Mouse (Mus musculus) midbrain, embryonic 12.5 days (tissue): ENCODE measurements around the gene Smad3. TPM values are rescaled to one million over a fixed set of nuclear protein-coding genes. Genes with fewer than 3 reads are reported as not detected.

ENCODE experiments used
- ATAC-seq: fragments of 200-750 bp; cut with Nextera tagmentation; 2 replicates; pipeline ENCODE4 v1.8.0; 2017; ENCODE audit warnings: low read depth, moderate TSS enrichment, moderate library complexity; ENCODE audit not compliant: low FRiP score
- H3K27ac ChIP-seq: fragments of 300-500 bp; sonication (generic); replicated peaks from 2 replicates; pipeline ENCODE4 v1.5.1; 2016; ENCODE audit warnings: mild to moderate bottlenecking
- H3K27me3 ChIP-seq: fragments of 300-500 bp; sonication (generic); 2 replicates; pipeline ENCODE4 v1.6.1; 2016; ENCODE audit warnings: mild to moderate bottlenecking
- H3K36me3 ChIP-seq: fragments of 300-500 bp; sonication (generic); 2 replicates; pipeline ENCODE4 v1.6.1; 2016
- H3K4me1 ChIP-seq: fragments of 300-500 bp; sonication (generic); 2 replicates; pipeline ENCODE4 v1.6.1; 2016
- H3K4me2 ChIP-seq: fragments of 300-500 bp; sonication (generic); replicated peaks from 2 replicates; pipeline ENCODE4 v1.6.1; 2016; ENCODE audit warnings: mild to moderate bottlenecking, moderate library complexity
- H3K4me3 ChIP-seq: fragments of 300-500 bp; sonication (generic); 2 replicates; pipeline ENCODE4 v1.5.1; 2016; ENCODE audit warnings: mild to moderate bottlenecking
- H3K9ac ChIP-seq: fragments of 300-500 bp; sonication (generic); replicated peaks from 2 replicates; pipeline ENCODE4 v1.6.1; 2016; ENCODE audit warnings: mild to moderate bottlenecking, moderate library complexity
- H3K9me3 ChIP-seq: fragments of 300-500 bp; sonication (generic); 2 replicates; pipeline ENCODE4 v1.6.1; 2016; ENCODE audit warnings: mild to moderate bottlenecking
- WGBS: fragments of 180-500 bp; shearing (Covaris S2); methylation state at CpG from one replicate; pipeline ENCODE4 v1.1.7; 2016; 5-methylcytosine and 5-hydroxymethylcytosine counted together
- polyA plus RNA-seq: library from polyadenylated mRNA; unstranded; fragments of >200 nt; fragmentation: Nextera tagmentation; extraction: Ambion mirVana; gene quantifications from 2 replicates; pipeline ENCODE4 v1.2.1, GENCODE M21; 2016

Smad3 gene
- polyA plus RNA-seq, 1 experiment from 2014 or later: 31.2 TPM

GRCm38 (mm10) chr9:63742318-63742717 is 15.5 kb downstream of the Smad3 start:
- Histone ChIP-seq H3K9ac (no peak overlapping the region), H3K4me2 (no peak overlapping the region), H3K4me3 (no peak overlapping the region), H3K4me1 (peaks cover 43% of the 10 kb centered on the region), H3K27ac (no peak overlapping the region), H3K9me3 (no peaks in the 10 kb centered on the region), H3K27me3 (0 out of 2 replicates have a peak, but pooled peaks cover 5% of the 10 kb centered on the region), H3K36me3 (0 out of 2 replicates have a peak, but pooled peaks cover 9% of the 10 kb centered on the region)
- ATAC-seq: no peak
- WGBS: 61% methylated on average over 3 of the region's 3 CpGs

DNA sequence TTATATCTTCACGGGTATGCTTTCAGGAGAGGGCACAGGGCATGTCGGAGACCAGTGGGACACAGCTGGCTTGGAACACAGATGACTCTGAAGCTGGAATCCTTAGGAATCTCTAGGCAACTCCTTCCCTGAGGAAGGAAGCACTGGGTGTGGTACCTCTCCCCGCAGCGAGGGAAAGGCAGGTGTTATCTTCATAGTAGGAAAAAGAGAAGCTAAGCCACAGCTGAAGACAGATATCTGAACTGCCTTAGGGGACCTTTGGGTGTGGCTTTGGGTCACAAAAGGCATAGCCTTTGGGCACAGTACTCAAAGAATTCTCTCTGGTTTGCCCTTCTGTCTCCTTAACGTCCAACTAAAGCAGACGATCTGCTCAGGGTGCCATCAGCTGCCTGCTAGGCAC is 16.0 kb downstream of the Smad3 start:
- Histone ChIP-seq H3K4me3 (no peak overlapping the region), H3K9me3 (no peaks in the 10 kb centered on the region), H3K4me2 (no peak overlapping the region), H3K27me3 (0 out of 2 replicates have a peak, but pooled peaks cover 2% of the 10 kb centered on the region), H3K9ac (no peak overlapping the region), H3K36me3 (0 out of 2 replicates have a peak, but pooled peaks cover 9% of the 10 kb centered on the region), H3K4me1 (peaks cover 41% of the 10 kb centered on the region), H3K27ac (no peak overlapping the region)
- 78% methylated on average over 6 of the region's 6 CpGs for WGBS
- no peak for ATAC-seq

- no peaks in the 10 kb centered on the region for H3K27me3 ChIP-seq
- H3K4me1 ChIP-seq: peaks cover 39% of the 10 kb centered on the region
- H3K4me3 ChIP-seq: no peak overlapping the region
- 0 out of 2 replicates have a peak, but pooled peaks cover 9% of the 10 kb centered on the region for H3K36me3 ChIP-seq
- H3K4me2 ChIP-seq: no peak overlapping the region
- H3K9me3 ChIP-seq: no peaks in the 10 kb centered on the region
- 86% methylated on average over 10 of the region's 10 CpGs for WGBS
- no peak overlapping the region for H3K9ac ChIP-seq
- H3K27ac ChIP-seq: no peak overlapping the region
- ATAC-seq: no peak
Observed at GRCm38 (mm10) chr9:63740320-63740841, 17.4 kb downstream of the Smad3 start.

- H3K4me3 ChIP-seq: no peak overlapping the region
- H3K36me3 ChIP-seq: 0 out of 2 replicates have a peak, but pooled peaks cover 9% of the 10 kb centered on the region
- ATAC-seq: no peak
- H3K27me3 ChIP-seq: no peaks in the 10 kb centered on the region
- no peak overlapping the region for H3K4me2 ChIP-seq
- H3K9me3 ChIP-seq: no peaks in the 10 kb centered on the region
- H3K9ac ChIP-seq: no peak overlapping the region
- no peak overlapping the region for H3K27ac ChIP-seq
- 85% methylated on average over 11 of the region's 11 CpGs for WGBS
- peaks cover 42% of the 10 kb centered on the region for H3K4me1 ChIP-seq
Observed at GRCm38 (mm10) chr9:63738830-63739229, 19.0 kb downstream of the Smad3 start.

DNA sequence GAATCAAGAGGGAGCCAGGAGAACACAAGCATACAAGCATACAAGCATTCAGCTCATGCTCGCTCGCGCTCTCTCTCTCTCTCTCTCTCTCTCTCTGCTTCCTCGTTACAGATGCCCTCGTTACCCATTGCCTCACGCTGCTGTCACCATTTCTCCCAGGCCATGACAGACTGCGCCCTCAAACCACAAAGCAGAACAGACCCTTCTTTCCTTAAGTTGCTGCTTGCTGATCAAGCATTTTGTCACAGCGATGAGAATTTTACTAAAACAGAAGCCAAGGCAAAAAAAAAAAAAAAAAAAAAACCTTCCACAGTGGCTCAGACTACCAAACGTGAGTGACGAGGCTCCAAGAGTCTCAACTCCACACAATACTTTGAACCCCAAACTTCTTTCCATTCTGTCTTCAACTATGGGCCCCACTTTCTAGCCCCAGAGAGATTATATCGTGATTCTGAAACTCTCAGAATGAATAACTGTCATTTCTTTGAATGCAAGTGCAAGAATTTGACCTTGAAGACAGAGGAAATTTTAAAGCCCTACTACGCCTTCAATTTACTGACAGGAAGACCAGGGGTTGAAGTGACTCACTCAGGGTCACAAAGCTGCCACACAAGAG is 19.6 kb downstream of the Smad3 start:
- no peak for ATAC-seq
- Histone ChIP-seq H3K27ac (no peak overlapping the region), H3K4me3 (no peak overlapping the region), H3K36me3 (0 out of 2 replicates have a peak, but pooled peaks cover 9% of the 10 kb centered on the region), H3K9ac (no peak overlapping the region), H3K4me2 (no peak overlapping the region), H3K27me3 (no peaks in the 10 kb centered on the region), H3K9me3 (no peaks in the 10 kb centered on the region), H3K4me1 (peaks cover 36% of the 10 kb centered on the region)
- 81% methylated on average over 12 of the region's 12 CpGs for WGBS

DNA sequence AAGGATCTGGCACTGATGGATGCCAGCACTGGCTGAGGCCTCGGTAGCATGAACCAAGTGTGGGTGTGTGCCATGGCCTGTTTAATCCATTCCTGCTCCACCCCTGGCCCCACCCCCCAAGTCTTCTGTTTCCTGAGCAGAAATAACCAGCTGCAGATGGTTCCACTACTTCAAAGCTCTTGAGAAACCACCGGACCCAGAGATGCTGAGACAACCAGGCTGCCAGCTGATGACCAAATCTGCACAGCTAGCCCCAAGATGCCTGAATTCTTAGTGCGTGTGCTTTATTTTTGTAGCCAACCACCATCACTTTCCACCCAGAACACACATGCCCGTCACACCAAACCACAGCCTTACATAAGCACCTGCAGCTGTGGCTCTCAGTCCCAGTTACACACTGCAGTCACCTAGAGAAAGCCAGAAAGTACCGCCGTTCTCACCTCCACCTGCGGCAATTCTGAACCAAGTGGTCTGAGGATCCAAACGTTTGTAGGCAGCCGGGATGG is 20.3 kb downstream of the Smad3 start:
- Histone ChIP-seq H3K4me1 (peaks cover 29% of the 10 kb centered on the region), H3K27ac (no peak overlapping the region), H3K9ac (no peak overlapping the region), H3K36me3 (0 out of 2 replicates have a peak, but pooled peaks cover 9% of the 10 kb centered on the region), H3K27me3 (no peaks in the 10 kb centered on the region), H3K4me3 (no peak overlapping the region), H3K9me3 (no peaks in the 10 kb centered on the region), H3K4me2 (no peak overlapping the region)
- 81% methylated on average over 9 of the region's 9 CpGs for WGBS
- no peak for ATAC-seq

GRCm38 (mm10) chr9:63734261-63734660 is 23.5 kb downstream of the Smad3 start:
- Histone ChIP-seq H3K4me2 (no peak overlapping the region), H3K4me1 (peaks cover 25% of the 10 kb centered on the region), H3K36me3 (0 out of 2 replicates have a peak, but pooled peaks cover 4% of the 10 kb centered on the region), H3K9ac (no peak overlapping the region), H3K9me3 (no peaks in the 10 kb centered on the region), H3K27me3 (no peaks in the 10 kb centered on the region), H3K27ac (no peak overlapping the region), H3K4me3 (no peak overlapping the region)
- 86% methylated on average over 8 of the region's 8 CpGs for WGBS
- ATAC-seq: no peak

DNA sequence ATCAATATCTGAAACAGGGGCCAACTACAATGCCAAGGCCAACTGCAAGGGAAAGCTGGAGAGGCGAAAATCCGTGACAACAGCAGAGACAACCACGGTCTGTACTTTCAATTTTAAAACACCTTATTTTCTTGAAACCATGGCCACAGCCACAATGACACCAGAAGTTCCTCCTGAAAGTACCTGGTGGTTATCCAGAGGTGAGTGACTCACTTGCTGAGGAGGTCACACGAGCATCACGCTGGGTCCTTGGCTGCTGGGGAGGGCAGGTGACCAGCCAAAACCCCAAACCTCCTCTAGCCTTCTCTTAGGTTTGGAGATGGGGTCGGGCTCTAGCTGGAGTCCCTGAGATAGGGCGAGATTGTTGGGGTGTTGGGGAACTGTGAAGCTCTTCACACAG is 25.1 kb downstream of the Smad3 start:
- 92% methylated on average over 7 of the region's 7 CpGs for WGBS
- Histone ChIP-seq H3K9me3 (no peaks in the 10 kb centered on the region), H3K27ac (no peak overlapping the region), H3K4me3 (no peak overlapping the region), H3K4me1 (peaks cover 19% of the 10 kb centered on the region), H3K27me3 (no peaks in the 10 kb centered on the region), H3K4me2 (no peak overlapping the region), H3K36me3 (no peaks in the 10 kb centered on the region), H3K9ac (no peak overlapping the region)
- ATAC-seq: no peak

DNA sequence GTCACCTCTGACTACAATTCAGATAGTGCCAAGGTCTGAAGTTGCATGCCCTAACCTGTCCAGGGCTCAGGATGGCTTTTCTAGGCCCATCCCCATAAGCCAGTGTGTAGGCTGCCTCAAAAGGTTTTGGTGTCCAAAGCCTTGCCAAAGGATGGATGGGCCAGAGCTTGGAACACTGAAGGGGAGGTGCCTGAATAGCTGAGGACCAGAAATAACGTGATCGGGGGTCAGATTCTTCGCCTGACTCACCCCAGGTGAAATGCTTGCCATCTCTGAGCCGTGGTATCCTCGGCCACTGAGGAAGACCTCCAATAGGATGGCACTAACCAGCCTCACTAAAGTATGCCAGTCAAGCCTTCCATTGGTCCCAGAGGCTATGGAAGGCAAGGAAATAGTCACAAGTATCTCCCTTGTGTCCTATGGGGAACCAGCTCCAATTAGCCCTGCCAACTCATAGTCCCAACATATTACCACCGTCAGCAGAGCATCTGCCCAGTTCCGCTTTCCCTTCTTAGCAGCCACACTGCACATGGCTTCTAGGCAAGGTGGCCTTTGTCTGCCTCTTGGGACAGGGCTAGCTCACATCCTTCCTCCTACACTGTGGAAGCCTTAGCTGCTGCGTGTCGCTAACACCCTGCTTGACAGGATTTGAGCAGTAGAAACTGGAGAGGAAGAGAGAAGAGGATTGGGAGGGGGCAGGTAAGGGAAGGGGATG is 26.5 kb downstream of the Smad3 start:
- H3K27ac ChIP-seq: no peak overlapping the region
- 82% methylated on average over 9 of the region's 9 CpGs for WGBS
- ATAC-seq: no peak
- no peaks in the 10 kb centered on the region for H3K9me3 ChIP-seq
- H3K4me3 ChIP-seq: no peak overlapping the region
- no peak overlapping the region for H3K9ac ChIP-seq
- H3K4me1 ChIP-seq: peaks cover 22% of the 10 kb centered on the region
- H3K27me3 ChIP-seq: no peaks in the 10 kb centered on the region
- no peak overlapping the region for H3K4me2 ChIP-seq
- H3K36me3 ChIP-seq: no peaks in the 10 kb centered on the region

- no peaks in the 10 kb centered on the region for H3K9me3 ChIP-seq
- no peak overlapping the region for H3K9ac ChIP-seq
- no peak overlapping the region for H3K27ac ChIP-seq
- no peak for ATAC-seq
- no peak overlapping the region for H3K4me2 ChIP-seq
- 85% methylated on average over 10 of the region's 10 CpGs for WGBS
- H3K4me1 ChIP-seq: peaks cover 13% of the 10 kb centered on the region
- no peak overlapping the region for H3K4me3 ChIP-seq
- H3K27me3 ChIP-seq: no peaks in the 10 kb centered on the region
- H3K36me3 ChIP-seq: no peaks in the 10 kb centered on the region
Observed at GRCm38 (mm10) chr9:63728969-63729368, 28.8 kb downstream of the Smad3 start.

DNA sequence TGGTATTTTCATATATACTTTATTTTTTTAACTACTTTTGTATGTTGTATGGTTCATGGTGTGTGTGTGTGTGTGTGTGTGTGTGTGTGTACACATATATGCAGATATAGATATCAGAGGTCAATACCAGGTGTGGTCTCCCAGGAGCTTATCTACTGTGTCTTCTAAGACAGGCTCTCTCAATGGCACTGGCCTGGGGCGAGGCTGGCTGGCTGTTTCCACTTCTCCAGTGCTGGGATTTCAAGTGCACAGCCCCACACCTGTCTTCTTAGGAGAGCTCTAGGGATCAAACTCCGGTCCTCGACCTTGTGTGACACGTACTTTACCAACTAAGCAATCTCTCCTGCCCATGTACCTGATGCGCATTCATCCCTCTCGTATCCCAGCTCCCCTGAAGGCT is 30.7 kb downstream of the Smad3 start:
- Histone ChIP-seq H3K4me1 (peaks cover 13% of the 10 kb centered on the region), H3K9me3 (no peaks in the 10 kb centered on the region), H3K27ac (no peak overlapping the region), H3K36me3 (no peaks in the 10 kb centered on the region), H3K9ac (no peak overlapping the region), H3K4me3 (no peak overlapping the region), H3K4me2 (no peak overlapping the region), H3K27me3 (no peaks in the 10 kb centered on the region)
- no peak for ATAC-seq
- 91% methylated on average over 6 of the region's 6 CpGs for WGBS
